In the genomic region with DNA sequence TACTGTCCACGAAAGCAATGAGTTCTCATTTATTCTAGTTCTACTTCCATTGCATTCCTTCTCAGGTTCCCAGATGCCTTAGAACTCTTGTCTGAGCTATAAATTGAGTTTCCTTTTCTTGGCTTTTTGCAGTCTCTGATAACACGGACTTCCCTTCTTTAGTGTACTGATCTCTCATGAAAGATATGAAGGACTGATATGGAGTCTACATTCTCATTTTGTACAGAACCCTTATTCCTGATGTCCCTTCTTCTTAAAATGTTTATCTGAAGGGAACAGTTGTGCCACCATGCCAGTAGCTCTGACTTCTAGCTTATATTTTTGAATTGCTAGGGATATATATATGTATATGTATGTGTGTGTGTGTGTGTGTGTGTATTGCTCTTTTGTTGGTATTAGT, we compare ENCODE assay signal across 26 mouse cellular contexts.
"Had no signal": no experiment of that assay in that cellular context is flagged by ENCODE, and none has a peak within 500 bp of the region (broad histone marks: within the 10 kb centered on the region; RNA-seq: fewer than 3 reads in every experiment).

No protein-coding gene starts in this region.

- DNase-seq: gastrocnemius, adult 2 months; gastrocnemius, postnatal 10 days; gastrocnemius, postnatal 25 days; heart, adult 18-20 months; heart, postnatal 10 days; heart, postnatal 4 days; kidney, adult 18-20 months; kidney, adult 8-10 months; kidney, postnatal 10 days; kidney, postnatal 25 days; layer of hippocampus, adult 9-11 months; liver had no signal

- H3K9ac ChIP-seq: heart, embryonic 12.5 days; hindbrain, embryonic 12.5 days; hindbrain, embryonic 14.5 days; intestine, embryonic 15.5 days; limb, embryonic 12.5 days; liver, embryonic 14.5 days had no signal

- H3K27me3 ChIP-seq: heart, embryonic 12.5 days; hindbrain, embryonic 12.5 days; intestine, embryonic 15.5 days; limb, embryonic 12.5 days had no signal

- H3K4me3 ChIP-seq: gastrocnemius, adult 2 months; heart, embryonic 10.5 days; heart, embryonic 12.5 days; hindbrain, embryonic 10.5 days; hindbrain, embryonic 12.5 days; intestine, embryonic 15.5 days; left cerebral cortex, adult 2 months; limb, embryonic 10.5 days; limb, embryonic 12.5 days had no signal

- H3K36me3 ChIP-seq: heart, embryonic 12.5 days; intestine, embryonic 15.5 days had no signal

- ATAC-seq: hindbrain, embryonic 16.5 days; inflammation-experienced regulatory T-cells, adult 6 months; intestine, embryonic 15.5 days; intestine, postnatal 0 days had no signal

- H3K4me2 ChIP-seq: heart, embryonic 12.5 days; hindbrain, embryonic 12.5 days; hindbrain, embryonic 14.5 days; intestine, embryonic 15.5 days; limb, embryonic 12.5 days; liver, embryonic 11.5 days had no signal

- H3K4me1 ChIP-seq: heart, embryonic 10.5 days; hindbrain, embryonic 10.5 days; hindbrain, embryonic 12.5 days; intestine, embryonic 15.5 days; limb, embryonic 10.5 days; limb, embryonic 12.5 days had no signal

- H3K9me3 ChIP-seq: heart, embryonic 10.5 days; heart, embryonic 12.5 days; hindbrain, embryonic 10.5 days; hindbrain, embryonic 12.5 days; intestine, embryonic 15.5 days; limb, embryonic 10.5 days; limb, embryonic 12.5 days had no signal

- H3K27ac ChIP-seq: gastrocnemius, adult 2 months; heart, embryonic 10.5 days; hindbrain, embryonic 10.5 days; hindbrain, embryonic 12.5 days; hindbrain, embryonic 14.5 days; intestine, embryonic 15.5 days; left cerebral cortex, adult 2 months; limb, embryonic 10.5 days; limb, embryonic 12.5 days; liver, embryonic 14.5 days had no signal
